Mouse (Mus musculus) thymus, adult 2 months (tissue): ENCODE data around the gene Gemin5. TPM values are rescaled to one million over a fixed set of nuclear protein-coding genes. Genes with fewer than 3 reads are reported as not detected.
A peak's percentile ranks its signal among the peaks of the same experiment; 100 is the strongest.
"Not testable (repeated sequence)": the region's sequence is repeated elsewhere in the genome, so short reads cannot be mapped to it uniquely, and the experiment has no call there.

Source experiments
- DNase-seq: peaks from one replicate; pipeline ENCODE4 v3.0.0; 2021
- H3K27ac ChIP-seq: fragments of 200-500 bp; 2 replicates; pipeline ENCODE4 v1.5.1; 2012; ENCODE audit warnings: low read length, control low read depth; ENCODE audit not compliant: control insufficient read depth, insufficient read depth
- H3K27me3 ChIP-seq: fragments of 200-500 bp; 2 replicates; pipeline ENCODE4 v1.6.1; 2012; ENCODE audit warnings: mild to moderate bottlenecking, low read length, moderate library complexity, mixed read lengths; ENCODE audit not compliant: control insufficient read depth, insufficient read depth
- H3K36me3 ChIP-seq: fragments of 200-500 bp; 2 replicates; pipeline ENCODE4 v1.6.1; 2012; ENCODE audit warnings: mild to moderate bottlenecking, low read length, moderate library complexity; ENCODE audit not compliant: control insufficient read depth, insufficient read depth
- H3K4me1 ChIP-seq: fragments of 200-500 bp; replicated peaks from 2 replicates; pipeline ENCODE4 v1.6.1; 2012; ENCODE audit warnings: low read length; ENCODE audit not compliant: control insufficient read depth, insufficient read depth
- H3K4me3 ChIP-seq: fragments of 200-500 bp; 2 replicates; pipeline ENCODE4 v1.5.1; 2012; ENCODE audit warnings: mild to moderate bottlenecking, low read length, control low read depth, moderate library complexity; ENCODE audit not compliant: control insufficient read depth, insufficient read depth
- CTCF ChIP-seq: fragments of 200-500 bp; IDR thresholded peaks from 2 replicates; pipeline ENCODE4 v1.5.1; 2012; ENCODE audit warnings: mild to moderate bottlenecking, control low read depth, low read length, moderate library complexity, borderline replicate concordance; ENCODE audit not compliant: control insufficient read depth, poor library complexity, insufficient read depth; ENCODE audit errors: extremely low read depth
- POLR2A ChIP-seq: fragments of 200-500 bp; IDR thresholded peaks from 2 replicates; pipeline ENCODE4 v1.6.1; 2012; ENCODE audit warnings: mild to moderate bottlenecking, low read length, control low read depth, moderate library complexity; ENCODE audit not compliant: control insufficient read depth, poor library complexity, insufficient read depth; ENCODE audit errors: extremely low read depth
- WGBS: fragments of 180-500 bp; shearing (Covaris S2); methylation state at CpG from one replicate; pipeline ENCODE4 v1.1.7; 2018; 5-methylcytosine and 5-hydroxymethylcytosine counted together
- polyA plus RNA-seq: library from polyadenylated mRNA; depleted of rRNA; stranded (reverse); fragments of >200 nt; gene quantifications from 2 replicates; pipeline ENCODE4 v1.2.3, GENCODE M21; 2012

The Gemin5 gene
- polyA plus RNA-seq, 1 experiment, result 20.4 TPM

GRCm38 (mm10) chr11:58103697-58104306 is 64.5 kb downstream of the Gemin5 start, which contains the start of gene Cnot8:
Gene Cnot8, plus strand, starts transcription at chr11:58104153.
- Histone ChIP-seq H3K36me3 (no peaks in the 10 kb centered on the region), H3K4me1 (peaks cover 28% of the 10 kb centered on the region), H3K27me3 (no peaks in the 10 kb centered on the region), H3K4me3 (peak within 1 kb of the TSS; percentile 74), H3K27ac (peak within 1 kb of the TSS; percentile 100)
- peak; percentile 99 for DNase-seq
- TF ChIP-seq CTCF (0 out of 2 replicates have a peak, but pooled peaks have one; percentile 32), POLR2A (peak; percentile 94)
- under 1% methylated on average over 55 of the region's 55 CpGs for WGBS

GRCm38 (mm10) chr11:58103344-58103653 is 65.0 kb downstream of the Gemin5 start:
- no peaks in the 10 kb centered on the region for H3K27me3 ChIP-seq
- peak overlapping the region; percentile 38 for H3K4me3 ChIP-seq
- H3K4me1 ChIP-seq, result peaks cover 28% of the 10 kb centered on the region
- no peaks in the 10 kb centered on the region for H3K36me3 ChIP-seq
- no peak for TF ChIP-seq POLR2A
- TF ChIP-seq CTCF, result no peak
- H3K27ac ChIP-seq, result peak overlapping the region; percentile 100
- DNase-seq, result peak; percentile 60
- 42% methylated on average over 13 of the region's 13 CpGs for WGBS

- 7% methylated on average over 9 of the region's 9 CpGs for WGBS
- Histone ChIP-seq H3K36me3 (no peaks in the 10 kb centered on the region), H3K27ac (peak overlapping the region; percentile 100), H3K4me1 (peaks cover 28% of the 10 kb centered on the region), H3K4me3 (peak overlapping the region; percentile 38), H3K27me3 (no peaks in the 10 kb centered on the region)
- DNase-seq, result peak; percentile 79
- TF ChIP-seq POLR2A (0 out of 2 replicates have a peak, but pooled peaks have one; percentile 20), CTCF (no peak)
Measured at GRCm38 (mm10) chr11:58102581-58103343, 65.6 kb downstream of the Gemin5 start.

- Histone ChIP-seq H3K27ac (peak overlapping the region; percentile 100), H3K27me3 (no peaks in the 10 kb centered on the region), H3K36me3 (no peaks in the 10 kb centered on the region), H3K4me1 (peaks cover 31% of the 10 kb centered on the region), H3K4me3 (no peak overlapping the region)
- TF ChIP-seq CTCF, result no peak
- no peak for TF ChIP-seq POLR2A
- WGBS, result 29% methylated on average over 3 of the region's 3 CpGs
- peak; percentile 33 for DNase-seq
Measured at GRCm38 (mm10) chr11:58102146-58102545, 66.2 kb downstream of the Gemin5 start.

- Histone ChIP-seq H3K36me3 (no peaks in the 10 kb centered on the region), H3K27ac (peak overlapping the region; percentile 100), H3K27me3 (no peaks in the 10 kb centered on the region), H3K4me1 (peaks cover 36% of the 10 kb centered on the region), H3K4me3 (no peak overlapping the region)
- no peak for TF ChIP-seq CTCF
- TF ChIP-seq POLR2A, result no peak
- 89% methylated on average over 4 of the region's 4 CpGs for WGBS
- no peak for DNase-seq
Measured at GRCm38 (mm10) chr11:58101194-58101720, 67.1 kb downstream of the Gemin5 start.

- Histone ChIP-seq H3K27me3 (no peaks in the 10 kb centered on the region), H3K4me1 (peaks cover 38% of the 10 kb centered on the region), H3K27ac (no peak overlapping the region), H3K36me3 (no peaks in the 10 kb centered on the region), H3K4me3 (no peak overlapping the region)
- 96% methylated on average over 2 of the region's 2 CpGs for WGBS
- TF ChIP-seq POLR2A (no peak), CTCF (no peak)
- no peak for DNase-seq
Measured at GRCm38 (mm10) chr11:58100006-58100405, 68.3 kb downstream of the Gemin5 start.

GRCm38 (mm10) chr11:58098366-58098720 is 70.0 kb downstream of the Gemin5 start:
- WGBS, result 79% methylated on average over 5 of the region's 5 CpGs
- H3K4me1 ChIP-seq, result peaks cover 35% of the 10 kb centered on the region
- DNase-seq, result peak; percentile 47
- H3K27ac ChIP-seq, H3K4me3 ChIP-seq, H3K27me3 ChIP-seq, H3K36me3 ChIP-seq: not testable (repeated sequence)
